Mouse (Mus musculus): ENCODE measurements around the gene Svbp.

GRCm38 (mm10) chr4:119226751-119227150 lies 31.6 kb downstream of the Svbp start:
- no peak for TF ChIP-seq TAL1 (IDR thresholded peaks at IDR 0.05; ENCODE audit: low read length)
- TF ChIP-seq GATA1 (IDR thresholded peaks at IDR 0.05; ENCODE audit: low read length): no peak

Measured in erythroblast, embryonic 14.5 days (primary cell).